Mouse (Mus musculus) heart, adult 18-20 months (tissue): ENCODE measurements at regions not wholly inside any gene's neighbourhood (a gene's known extent, or its start where the extent isn't known, plus 50 kb on each side); places are given as distances from the start of the nearest gene placed in this dataset.

Experiments used
- DNase-seq, 2 experiments: peaks; one replicate each; pipeline ENCODE4 v3.0.0; 2021 to 2022; ENCODE audit warnings: mixed read lengths in 1 of 2

- no peak for DNase-seq
These were observed 579.7 kb downstream of the Plekhb2 start for GRCm38 (mm10) chr1:35429471-35429870.

DNA sequence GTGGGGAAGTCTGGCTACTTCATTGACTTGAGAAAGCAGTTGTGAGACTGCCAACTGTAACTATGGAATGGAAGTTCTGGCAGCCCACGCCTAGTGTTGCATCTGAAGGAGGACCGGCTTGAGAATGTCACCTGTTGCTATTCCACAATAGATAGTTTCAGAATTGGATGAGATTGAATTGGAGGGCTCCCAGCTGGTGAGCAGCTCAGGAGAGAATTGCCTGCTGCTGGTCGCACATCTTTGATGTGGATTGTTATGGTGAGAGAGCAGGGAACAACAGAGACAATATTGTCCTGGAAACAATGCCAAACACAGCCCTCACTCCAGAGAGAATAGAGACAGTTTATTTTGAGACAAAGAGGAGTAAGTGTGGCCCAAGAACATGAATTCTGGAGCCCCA, 585.9 kb downstream of the Plekhb2 start:
- no peak for DNase-seq

DNA sequence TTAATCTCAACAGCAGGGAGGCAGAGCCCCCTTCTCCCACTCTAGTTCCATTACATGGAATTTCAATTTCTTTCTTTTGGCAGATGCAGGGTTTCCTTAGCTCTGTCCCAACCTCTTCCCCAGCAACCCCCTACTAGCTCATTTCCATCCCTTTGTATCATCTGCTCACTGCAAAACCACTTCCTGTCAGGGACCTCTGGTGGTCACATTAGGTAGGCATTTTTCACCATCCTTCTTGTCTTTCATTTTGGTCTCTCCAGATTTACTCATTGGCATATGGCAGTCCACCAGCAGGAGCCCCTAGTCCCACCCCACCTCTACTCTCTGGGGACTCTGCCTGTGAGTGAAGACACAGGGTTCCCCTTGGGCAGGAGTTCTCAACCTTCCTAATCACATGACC, 597.6 kb downstream of the Plekhb2 start:
- DNase-seq = no peak

GRCm38 (mm10) chr1:35452441-35453107, 602.8 kb downstream of the Plekhb2 start:
- DNase-seq = no peak

- DNase-seq = no peak
These were observed 607.8 kb downstream of the Plekhb2 start for GRCm38 (mm10) chr1:35457591-35457990.

DNA sequence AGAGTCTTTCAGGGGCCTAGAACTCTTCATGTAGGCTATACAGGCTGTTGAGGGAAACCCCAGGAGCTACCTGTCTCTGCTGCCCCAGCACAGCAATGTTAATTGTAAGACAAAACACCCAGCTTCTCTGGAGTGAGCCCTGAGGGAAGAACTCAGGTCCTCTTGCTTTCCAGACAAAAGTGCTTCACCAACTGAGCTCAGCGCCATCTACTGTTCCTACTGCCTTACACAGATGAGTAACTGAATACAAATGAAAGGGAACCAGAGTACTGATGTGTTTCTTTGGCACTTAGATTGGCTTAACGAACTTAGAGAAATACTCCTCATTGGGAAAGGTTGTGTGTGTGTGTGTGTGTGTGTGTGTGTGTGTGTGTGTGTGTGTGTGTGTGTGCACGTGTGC, 603.1 kb upstream of the Hs6st1 start:
- peak in 1 of 2 experiments; percentile 7 for DNase-seq

DNA sequence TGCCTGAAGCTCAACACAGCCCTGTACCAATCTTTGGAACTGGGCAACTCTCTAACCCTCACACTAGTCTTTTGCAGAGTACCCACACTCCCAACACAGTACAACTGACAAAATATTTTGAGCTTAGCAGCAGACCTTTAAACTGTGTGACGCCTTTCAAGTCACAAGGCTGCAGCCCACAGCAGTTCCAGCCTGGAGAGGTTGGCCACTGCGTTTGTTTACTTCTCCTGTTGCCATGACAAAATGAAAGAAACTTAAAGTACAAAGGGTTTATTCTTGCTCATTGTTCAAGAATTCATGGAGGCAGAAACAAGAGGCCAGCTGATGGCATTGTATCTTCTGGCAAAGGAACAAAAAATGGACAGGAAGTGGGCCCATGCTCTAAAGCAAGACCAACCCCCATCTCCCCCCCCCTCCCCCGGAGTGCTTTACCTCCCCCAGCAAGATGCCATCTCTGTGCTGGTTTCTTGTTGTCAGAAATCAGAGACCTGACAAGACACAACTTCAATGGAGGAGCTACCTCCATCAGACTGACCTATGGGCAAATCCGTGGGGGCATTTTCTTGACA, 598.9 kb upstream of the Hs6st1 start:
- DNase-seq = no peak

GRCm38 (mm10) chr1:35478262-35478661, 589.9 kb upstream of the Hs6st1 start:
- DNase-seq = no peak

- DNase-seq = no peak
These were observed 572.2 kb upstream of the Hs6st1 start for GRCm38 (mm10) chr1:35495963-35496362.

- DNase-seq = no peak
These were observed 545.2 kb upstream of the Hs6st1 start for GRCm38 (mm10) chr1:35522951-35523350.

GRCm38 (mm10) chr1:35523790-35524362, 544.3 kb upstream of the Hs6st1 start:
- DNase-seq = no peak

GRCm38 (mm10) chr1:35524788-35525187, 543.4 kb upstream of the Hs6st1 start:
- no peak for DNase-seq

- DNase-seq = no peak
These were observed 540.3 kb upstream of the Hs6st1 start for GRCm38 (mm10) chr1:35527750-35528476.

DNA sequence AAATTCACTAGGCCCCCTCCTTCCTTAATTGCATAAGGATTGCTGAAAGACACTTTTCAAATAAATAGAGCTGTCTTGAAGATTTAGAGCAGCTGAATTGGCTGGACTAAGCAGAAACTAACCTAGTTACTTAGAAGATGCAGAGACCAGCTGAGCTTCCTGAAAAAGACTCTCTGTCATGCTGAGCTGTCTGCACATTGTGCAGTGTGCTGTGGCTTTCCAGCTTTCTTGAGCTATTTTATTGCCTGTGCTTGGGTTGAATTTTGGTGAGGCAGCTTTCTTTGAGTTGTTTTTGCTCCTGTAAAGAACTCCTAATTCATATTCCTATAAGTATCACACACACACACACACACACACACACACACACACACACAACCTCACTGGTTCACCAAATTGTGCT, 532.7 kb upstream of the Hs6st1 start:
- no peak for DNase-seq

GRCm38 (mm10) chr1:35536276-35536675, 531.9 kb upstream of the Hs6st1 start:
- DNase-seq = no peak

- DNase-seq = no peak
These were observed 519.4 kb upstream of the Hs6st1 start for GRCm38 (mm10) chr1:35548845-35549244.

GRCm38 (mm10) chr1:35551503-35551902, 516.7 kb upstream of the Hs6st1 start:
- DNase-seq = no peak

GRCm38 (mm10) chr1:35562786-35563185, 505.4 kb upstream of the Hs6st1 start:
- no peak for DNase-seq

GRCm38 (mm10) chr1:35575203-35575602, 493.0 kb upstream of the Hs6st1 start:
- no peak for DNase-seq

DNA sequence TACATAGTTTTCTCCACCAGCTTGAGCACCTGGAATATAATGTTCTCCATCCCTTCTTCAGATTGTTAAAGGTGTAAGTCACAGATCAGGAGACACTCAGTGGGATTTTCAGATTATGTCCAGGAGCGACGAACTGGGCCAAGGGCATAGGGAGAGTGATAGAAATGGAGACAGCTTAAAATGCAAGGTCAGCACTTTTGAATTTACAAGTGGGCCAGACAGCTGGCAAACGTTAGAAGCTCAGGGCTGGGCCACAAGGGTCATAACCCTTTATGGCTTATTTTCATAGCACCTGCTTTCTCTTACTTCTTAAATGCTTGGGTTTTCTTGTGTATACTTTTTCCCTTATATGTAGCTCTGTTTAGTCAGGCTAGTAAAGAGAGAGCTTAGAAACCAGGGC, 488.8 kb upstream of the Hs6st1 start:
- no peak for DNase-seq

DNA sequence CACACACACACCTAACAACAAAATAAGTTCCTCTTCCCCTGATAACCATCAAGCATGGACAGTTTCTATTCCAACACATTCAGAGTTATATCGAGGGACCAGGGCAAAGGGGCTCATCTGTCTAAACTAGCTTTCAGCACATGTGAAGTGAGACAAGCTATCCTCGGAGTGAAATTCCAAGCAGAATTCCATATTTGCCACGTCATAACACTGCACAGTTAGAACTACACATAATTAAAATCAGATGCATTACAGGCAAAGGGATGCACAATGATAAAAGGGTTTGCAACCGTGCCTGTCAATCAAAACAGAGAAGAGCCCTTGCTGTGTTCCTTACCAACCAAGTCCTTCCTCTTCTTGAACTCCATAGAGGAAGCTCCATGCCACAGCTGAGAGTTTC, 488.2 kb upstream of the Hs6st1 start:
- DNase-seq = no peak

GRCm38 (mm10) chr1:35580474-35580873, 487.7 kb upstream of the Hs6st1 start:
- DNase-seq = no peak

DNA sequence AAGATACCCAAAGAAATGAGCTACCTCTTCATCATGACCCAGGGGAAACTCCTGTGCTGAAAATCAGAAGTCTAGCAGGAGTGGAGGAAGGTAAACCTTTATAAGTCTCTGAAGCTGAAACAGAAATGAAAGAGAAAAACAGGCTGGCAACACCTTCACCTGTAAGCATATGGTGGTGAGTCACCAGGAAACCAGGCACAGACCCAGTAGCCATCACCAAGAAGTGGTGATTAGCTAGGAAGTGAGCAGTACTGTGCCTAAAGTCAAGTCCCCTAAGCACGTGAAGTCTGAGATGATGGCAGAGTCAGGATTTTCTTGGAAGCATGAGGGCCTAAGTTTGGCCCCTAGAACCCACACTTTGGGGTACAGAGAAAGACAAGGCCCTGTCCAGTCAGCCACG, 480.3 kb upstream of the Hs6st1 start:
- DNase-seq = no peak
